Comparison of ENCODE assay signal across 9 mouse cellular contexts in genomic region chr16:33698277-33698790, GRCm38 (mm10). TPM values are rescaled to one million over a fixed set of nuclear protein-coding genes. Genes with fewer than 3 reads are reported as not detected.
A peak's percentile ranks its signal among the peaks of the same experiment; 100 is the strongest.
DNase-seq lines count a peak whose midpoint lies in the region; ATAC-seq lines count a peak whose summit lies in the region.
"Had no signal": no experiment of that assay in that cellular context is flagged by ENCODE, and none has a peak within 500 bp of the region (broad histone marks: within the 10 kb centered on the region; RNA-seq: fewer than 3 reads in every experiment).

No protein-coding gene starts in this region.

- no peak overlapping the region for H3K4me2 ChIP-seq in midbrain, embryonic 12.5 days (replicated peaks)
- H3K4me2 ChIP-seq in midbrain, embryonic 15.5 days, result no peak overlapping the region
- no peak overlapping the region for H3K4me2 ChIP-seq in stomach, embryonic 15.5 days
- H3K4me2 ChIP-seq: limb, embryonic 13.5 days had no signal

- H3K9me3 ChIP-seq in heart, embryonic 10.5 days, result no peaks in the 10 kb centered on the region
- no peaks in the 10 kb centered on the region for H3K9me3 ChIP-seq in midbrain, embryonic 12.5 days
- no peaks in the 10 kb centered on the region for H3K9me3 ChIP-seq in midbrain, embryonic 15.5 days
- no peaks in the 10 kb centered on the region for H3K9me3 ChIP-seq in stomach, embryonic 15.5 days
- H3K9me3 ChIP-seq: limb, embryonic 13.5 days had no signal

- no peaks in the 10 kb centered on the region for H3K27me3 ChIP-seq in heart, embryonic 10.5 days (ENCODE audit: insufficient read depth, poor library complexity, severe bottlenecking)
- no peaks in the 10 kb centered on the region for H3K27me3 ChIP-seq in midbrain, embryonic 12.5 days
- no peaks in the 10 kb centered on the region for H3K27me3 ChIP-seq in midbrain, embryonic 15.5 days (replicated peaks)
- H3K27me3 ChIP-seq in stomach, embryonic 15.5 days (replicated peaks), result no peaks in the 10 kb centered on the region
- H3K27me3 ChIP-seq: limb, embryonic 13.5 days had no signal

- no peak overlapping the region for H3K9ac ChIP-seq in midbrain, embryonic 12.5 days (replicated peaks)
- H3K9ac ChIP-seq in midbrain, embryonic 15.5 days, result no peak overlapping the region
- H3K9ac ChIP-seq in stomach, embryonic 15.5 days, result no peak overlapping the region
- H3K9ac ChIP-seq: limb, embryonic 13.5 days had no signal

- peaks cover 57% of the 10 kb centered on the region for H3K4me1 ChIP-seq in heart, embryonic 10.5 days
- peaks cover 54% of the 10 kb centered on the region for H3K4me1 ChIP-seq in midbrain, embryonic 12.5 days
- H3K4me1 ChIP-seq in midbrain, embryonic 15.5 days, result peaks cover 29% of the 10 kb centered on the region
- peaks cover 25% of the 10 kb centered on the region for H3K4me1 ChIP-seq in stomach, embryonic 15.5 days

- whole genome bisulfite sequencing in heart, embryonic 10.5 days, result 70% methylated on average over 12 of the region's 12 CpGs
- 70% methylated on average over 12 of the region's 12 CpGs for WGBS in midbrain, embryonic 12.5 days
- 74% methylated on average over 12 of the region's 12 CpGs for WGBS in midbrain, embryonic 15.5 days
- WGBS in stomach, embryonic 15.5 days, result 45% methylated on average over 12 of the region's 12 CpGs

- intact Hi-C loops in left cerebral cortex, postnatal 25 days (cut with DNase I), result no loop called here

- DNase-seq in heart, embryonic 10.5 days (ENCODE audit: low spot score), result no peak
- DNase-seq in heart, postnatal 4 days, result no peak
- peak; percentile 67 for DNase-seq in induced T-regulatory cell, adult 2 months (ENCODE audit: low read depth)
- no peak for DNase-seq in left cerebral cortex, postnatal 25 days (ENCODE audit: low spot score in 2 of 2)
- DNase-seq in layer of hippocampus, postnatal 14 days (ENCODE audit: low spot score in 2 of 2), result no peak

- peak overlapping the region; percentile 57; the same call in 1 of the 2 replicates for H3K27ac ChIP-seq in heart, embryonic 10.5 days
- H3K27ac ChIP-seq in midbrain, embryonic 12.5 days (replicated peaks), result peak overlapping the region; percentile 67; the same call in 1 of the 2 replicates
- H3K27ac ChIP-seq in midbrain, embryonic 15.5 days, result no peak overlapping the region
- H3K27ac ChIP-seq in stomach, embryonic 15.5 days, result peak overlapping the region; percentile 42
- H3K27ac ChIP-seq: limb, embryonic 13.5 days had no signal

- peaks cover 18% of the 10 kb centered on the region for H3K36me3 ChIP-seq in heart, embryonic 10.5 days
- H3K36me3 ChIP-seq in midbrain, embryonic 12.5 days, result peaks cover 6% of the 10 kb centered on the region; the same call in 1 of the 2 replicates
- no peaks in the 10 kb centered on the region for H3K36me3 ChIP-seq in midbrain, embryonic 15.5 days (replicated peaks)
- H3K36me3 ChIP-seq in stomach, embryonic 15.5 days, result no peaks in the 10 kb centered on the region
- H3K36me3 ChIP-seq: limb, embryonic 13.5 days had no signal

- no peak for ATAC-seq in midbrain, embryonic 12.5 days (ENCODE audit: low FRiP score, low read depth)
- ATAC-seq in midbrain, embryonic 15.5 days (replicated peaks), result no peak
- no peak for ATAC-seq in stomach, embryonic 15.5 days (ENCODE audit: insufficient read depth, low FRiP score, low read depth)

- H3K4me3 ChIP-seq in heart, embryonic 10.5 days, result no peak overlapping the region
- H3K4me3 ChIP-seq in midbrain, embryonic 12.5 days, result no peak overlapping the region
- no peak overlapping the region for H3K4me3 ChIP-seq in midbrain, embryonic 15.5 days
- no peak overlapping the region for H3K4me3 ChIP-seq in stomach, embryonic 15.5 days (replicated peaks)
- H3K4me3 ChIP-seq: limb, embryonic 13.5 days had no signal

RNA-seq across cellular contexts. Expression of gene Heg1, which starts 14.2 kb away (rescaled TPM):
- 26.3 and 33.0 TPM in 2 replicates for polyA plus RNA-seq in heart, embryonic 10.5 days (2016; fragmentation: Nextera tagmentation; extraction: Ambion mirVana)
- total RNA-seq in heart, postnatal 4 days (2021), result 100 to 1,000 TPM; 226 to 240 TPM
- 34.1 and 39.9 TPM in 2 replicates for polyA plus RNA-seq in midbrain, embryonic 12.5 days (2016; fragmentation: Nextera tagmentation; extraction: Ambion mirVana)
- 14.2 and 14.5 TPM in 2 replicates for polyA plus RNA-seq in midbrain, embryonic 15.5 days (2015; fragmentation: Nextera tagmentation; extraction: Ambion mirVana)
- polyA plus RNA-seq in stomach, embryonic 15.5 days (2015; fragmentation: Nextera tagmentation; extraction: Ambion mirVana), result 22.1 and 23.4 TPM in 2 replicates
- total RNA-seq in left cerebral cortex, postnatal 25 days (2021), result 10 to 100 TPM; 29.9 to 35.4 TPM
- 10 to 100 TPM; 39.6 to 41.7 TPM for total RNA-seq in layer of hippocampus, postnatal 14 days (2021)
